Mouse (Mus musculus): ENCODE results near the gene Sik2.

- TF ChIP-seq CTCF (IDR thresholded peaks at IDR 0.05; ENCODE audit: control insufficient read depth, insufficient read depth, low read length) (no peak), POLR2A (IDR thresholded peaks at IDR 0.05; ENCODE audit: borderline replicate concordance, control insufficient read depth, low read depth, low read length) (no peak)
These were observed 89.3 kb downstream of the Sik2 start for GRCm38 (mm10) chr9:50919554-50919953.
